Mouse (Mus musculus) CH12.LX (cell line): Measurements from ENCODE around the gene Abca17. TPM values are rescaled to one million over a fixed set of nuclear protein-coding genes. Genes with fewer than 3 reads are reported as not detected.

Experiments
- DNase-seq: peaks from one replicate; pipeline ENCODE4 v3.0.0-alpha.2; 2013; ENCODE audit errors: extremely low read depth
- H3K27ac ChIP-seq: 2 replicates; pipeline ENCODE4 v1.5.1; 2012; ENCODE audit warnings: low read depth, mild to moderate bottlenecking, control low read depth, moderate library complexity; ENCODE audit not compliant: insufficient read depth
- H3K27me3 ChIP-seq: replicated peaks from 2 replicates; pipeline ENCODE3; 2012; ENCODE audit warnings: inconsistent platforms
- H3K36me3 ChIP-seq, 2 experiments: replicated peaks in 1 of 2; 2 replicates each; pipeline versions ENCODE3 to v1.6.1; 2012; ENCODE audit warnings: inconsistent platforms in 1 of 2, low read length in 1 of 2, mild to moderate bottlenecking in 1 of 2, mixed read lengths in 1 of 2, moderate library complexity in 1 of 2; ENCODE audit not compliant: control insufficient read depth in 1 of 2, insufficient read depth in 1 of 2
- H3K4me1 ChIP-seq, 2 experiments: 2 replicates each; pipeline ENCODE4 v1.6.1; 2012; ENCODE audit warnings: inconsistent platforms in 1 of 2, moderate library complexity in 1 of 2; ENCODE audit not compliant: insufficient read depth in 2 of 2, control insufficient read depth in 1 of 2
- H3K4me2 ChIP-seq: 2 replicates; pipeline ENCODE4 v1.6.1; 2012; ENCODE audit warnings: low read depth, mild to moderate bottlenecking, control low read depth; ENCODE audit not compliant: poor library complexity, insufficient read depth, severe bottlenecking
- H3K4me3 ChIP-seq, 3 experiments: fragments of 150-350 bp in 1 of 3; sonication (generic) in 1 of 3; replicated peaks in 1 of 3; 2 replicates each; pipeline versions ENCODE3 to v1.5.1; 2011 to 2012; ENCODE audit warnings: low read depth in 2 of 3, low read length in 2 of 3, mild to moderate bottlenecking in 2 of 3, moderate library complexity in 2 of 3, control low read depth in 1 of 3, improper control_type of control experiment in 1 of 3, inconsistent platforms in 1 of 3, mixed read lengths in 1 of 3; ENCODE audit not compliant: poor library complexity in 1 of 3
- H3K79me2 ChIP-seq: replicated peaks from 2 replicates; pipeline ENCODE4 v1.6.1; 2012; ENCODE audit warnings: mild to moderate bottlenecking, moderate library complexity; ENCODE audit not compliant: control insufficient read depth, poor library complexity, insufficient read depth, severe bottlenecking; ENCODE audit errors: extremely low read depth
- H3K9ac ChIP-seq: 2 replicates; pipeline ENCODE4 v1.6.1; 2012; ENCODE audit warnings: low read depth, mild to moderate bottlenecking, control low read depth, moderate library complexity; ENCODE audit not compliant: insufficient read depth
- H3K9me3 ChIP-seq: replicated peaks from 2 replicates; pipeline ENCODE3; 2012; ENCODE audit warnings: low read length, inconsistent platforms, mixed read lengths
- BHLHE40 ChIP-seq: IDR thresholded peaks from 2 replicates; pipeline ENCODE4 v1.6.1; 2011; ENCODE audit warnings: mild to moderate bottlenecking, low read depth, low read length, improper control_type of control experiment
- CHD1 ChIP-seq: IDR thresholded peaks from 2 replicates; pipeline ENCODE4 v1.6.1; 2012; ENCODE audit warnings: low read depth, low read length, improper control_type of control experiment, inconsistent platforms
- CTCF ChIP-seq, 2 experiments: IDR thresholded peaks in 1 of 2; conservative IDR thresholded peaks in 1 of 2; 2 replicates each; pipeline ENCODE4 v1.5.1; 2011 to 2012; ENCODE audit warnings: low read depth in 2 of 2, low read length in 2 of 2, improper control_type of control experiment in 1 of 2, inconsistent platforms in 1 of 2, mild to moderate bottlenecking in 1 of 2, moderate library complexity in 1 of 2
- E2F4 ChIP-seq: IDR thresholded peaks from 2 replicates; pipeline ENCODE4 v1.6.1; 2011; ENCODE audit warnings: low read depth, low read length, improper control_type of control experiment; ENCODE audit not compliant: insufficient replicate concordance
- ELF1 ChIP-seq: IDR thresholded peaks from 2 replicates; pipeline ENCODE4 v1.6.1; 2014; ENCODE audit warnings: low read depth, mild to moderate bottlenecking, inconsistent platforms, low read length, improper control_type of control experiment
- ETS1 ChIP-seq: conservative IDR thresholded peaks from 2 replicates; pipeline ENCODE4 v1.6.1; 2012; ENCODE audit warnings: low read depth, mild to moderate bottlenecking, inconsistent platforms, low read length, improper control_type of control experiment, moderate library complexity
- GABPA ChIP-seq: IDR thresholded peaks from 2 replicates; pipeline ENCODE4 v1.6.1; 2012; ENCODE audit warnings: low read depth, low read length, improper control_type of control experiment, inconsistent platforms; ENCODE audit not compliant: insufficient replicate concordance
- HCFC1 ChIP-seq: IDR thresholded peaks from 2 replicates; pipeline ENCODE4 v1.6.1; 2012; ENCODE audit warnings: low read depth, mild to moderate bottlenecking, inconsistent platforms, low read length, improper control_type of control experiment
- IRF4 ChIP-seq: IDR thresholded peaks from 2 replicates; pipeline ENCODE4 v1.6.1; 2014; ENCODE audit warnings: low read depth, mild to moderate bottlenecking, inconsistent platforms, low read length, improper control_type of control experiment
- JUN ChIP-seq: IDR thresholded peaks from 2 replicates; pipeline ENCODE4 v1.6.1; 2011; ENCODE audit warnings: low read depth, mild to moderate bottlenecking, low read length, improper control_type of control experiment, moderate library complexity; ENCODE audit not compliant: insufficient read depth
- MAZ ChIP-seq: IDR thresholded peaks from 2 replicates; pipeline ENCODE4 v1.6.1; 2012; ENCODE audit warnings: low read depth, mild to moderate bottlenecking, inconsistent platforms, low read length, improper control_type of control experiment, moderate library complexity
- MEF2A ChIP-seq: IDR thresholded peaks from 2 replicates; pipeline ENCODE4 v1.6.1; 2014; ENCODE audit warnings: low read depth, mild to moderate bottlenecking, inconsistent platforms, low read length, improper control_type of control experiment, borderline replicate concordance
- MXI1 ChIP-seq: IDR thresholded peaks from 2 replicates; pipeline ENCODE4 v1.6.1; 2011; ENCODE audit warnings: mild to moderate bottlenecking, low read depth, low read length, improper control_type of control experiment
- MYC ChIP-seq: IDR thresholded peaks from 2 replicates; pipeline ENCODE4 v1.6.1; 2011; ENCODE audit warnings: low read depth, mild to moderate bottlenecking, improper control_type of control experiment, low read length
- NELFE ChIP-seq: IDR thresholded peaks from 2 replicates; pipeline ENCODE4 v1.6.1; 2011; ENCODE audit warnings: low read depth, low read length, improper control_type of control experiment
- NRF1 ChIP-seq: IDR thresholded peaks from 2 replicates; pipeline ENCODE4 v1.6.1; 2014; ENCODE audit warnings: low read depth, mild to moderate bottlenecking, inconsistent platforms, low read length, improper control_type of control experiment, moderate library complexity
- POLR2A ChIP-seq: IDR thresholded peaks from 2 replicates; pipeline ENCODE4 v1.6.1; 2011; ENCODE audit warnings: low read depth, mild to moderate bottlenecking, improper control_type of control experiment, low read length
- RCOR1 ChIP-seq: conservative IDR thresholded peaks from 2 replicates; pipeline ENCODE4 v1.6.1; 2012; ENCODE audit warnings: low read depth, mild to moderate bottlenecking, inconsistent platforms, low read length, improper control_type of control experiment
- SIN3A ChIP-seq: IDR thresholded peaks from 2 replicates; pipeline ENCODE4 v1.6.1; 2012; ENCODE audit warnings: low read length, improper control_type of control experiment, inconsistent platforms
- SMC3 ChIP-seq: IDR thresholded peaks from 2 replicates; pipeline ENCODE4 v1.6.1; 2011; ENCODE audit warnings: low read depth, low read length, improper control_type of control experiment
- TCF12 ChIP-seq: IDR thresholded peaks from 2 replicates; pipeline ENCODE4 v1.6.1; 2014; ENCODE audit warnings: low read depth, mild to moderate bottlenecking, inconsistent platforms, low read length, improper control_type of control experiment
- USF2 ChIP-seq: conservative IDR thresholded peaks from 2 replicates; pipeline ENCODE4 v1.6.1; 2011; ENCODE audit warnings: low read depth, low read length, improper control_type of control experiment
- ZKSCAN1 ChIP-seq: IDR thresholded peaks from 2 replicates; pipeline ENCODE4 v1.6.1; 2012; ENCODE audit warnings: low read depth, inconsistent platforms, low read length, improper control_type of control experiment, borderline replicate concordance
- ZNF384 ChIP-seq: IDR thresholded peaks from 2 replicates; pipeline ENCODE4 v1.6.1; 2012; ENCODE audit warnings: low read depth, low read length, improper control_type of control experiment, inconsistent platforms
- dilution Hi-C: fragments of 300-500 bp; cut with MboI; formaldehyde crosslinking; loops from 2 replicates; pipeline ENCODE4 v1.14.3; 2020; ENCODE audit warnings: low sequenced_read_pairs; ENCODE audit not compliant: extremely low pct_unique_long_range_greater_than_20kb, extremely low pct_ligation_motif_present
- in situ Hi-C: fragments of 300-500 bp; cut with MboI; formaldehyde crosslinking; loops from 3 replicates; pipeline ENCODE4 v1.14.3; 2019; ENCODE audit warnings: low sequenced_read_pairs, low pct_ligation_motif_present, low pct_unique_long_range_greater_than_20kb, mixed read lengths
- polyA plus RNA-seq: library from polyadenylated mRNA; unstranded; fragments of >175 nt; gene quantifications from 2 replicates; pipeline ENCODE4 v1.2.1, GENCODE M21; 2012; ENCODE audit warnings: low read depth; ENCODE audit not compliant: insufficient read length
- total RNA-seq, 2 experiments: library from RNA; depleted of rRNA; stranded (reverse); fragments of 300-350 nt in 1 of 2; fragments of >200 nt in 1 of 2; gene quantifications; 2 replicates each; pipeline ENCODE4 v1.2.3; 2012 to 2014

The Abca17 gene
- total and polyA plus RNA-seq, 3 experiments: not detected

- H3K4me2 ChIP-seq: no peak overlapping the region
- dilution Hi-C loops: no loop called here
- no peaks in the 10 kb centered on the region for H3K9me3 ChIP-seq
- no peak for DNase-seq
- TF ChIP-seq ZKSCAN1 (no peak), SMC3 (no peak), JUN (no peak), GABPA (no peak), RCOR1 (no peak), MYC (no peak), ZNF384 (no peak), IRF4 (no peak), POLR2A (no peak), NELFE (no peak), CTCF (conservative IDR thresholded peaks at IDR 0.05 in 1 of 2, IDR thresholded peaks at IDR 0.05 in 1 of 2; ENCODE audit: low read depth in 2 of 2, low read length in 2 of 2) (no peak), MAZ (no peak), NRF1 (no peak), CHD1 (no peak), HCFC1 (no peak), SIN3A (no peak), BHLHE40 (no peak)
- H3K27ac ChIP-seq: no peak overlapping the region
- H3K79me2 ChIP-seq: no peaks in the 10 kb centered on the region
- H3K4me3 ChIP-seq: no peak overlapping the region
- H3K36me3 ChIP-seq: no peaks in the 10 kb centered on the region
- H3K9ac ChIP-seq: no peak overlapping the region
- in situ Hi-C loops: no loop called here
- H3K27me3 ChIP-seq: no peaks in the 10 kb centered on the region
- H3K4me1 ChIP-seq: no peaks in the 10 kb centered on the region
These were observed 50.2 kb downstream of the Abca17 start for GRCm38 (mm10) chr17:24300651-24301050.

GRCm38 (mm10) chr17:24289338-24289737 lies 61.5 kb downstream of the Abca17 start:
- H3K4me3 ChIP-seq: no peak overlapping the region
- TF ChIP-seq TCF12 (no peak), E2F4 (no peak), ETS1 (no peak), MXI1 (no peak), NRF1 (no peak), MYC (no peak), BHLHE40 (no peak), ELF1 (no peak), GABPA (no peak), USF2 (no peak), MEF2A (no peak), SIN3A (no peak), CTCF (conservative IDR thresholded peaks at IDR 0.05 in 1 of 2, IDR thresholded peaks at IDR 0.05 in 1 of 2; ENCODE audit: low read depth in 2 of 2, low read length in 2 of 2) (no peak)
- TF ChIP-seq, all 38 proteins: peak for 0
- in situ Hi-C loops: no loop called here
- Histone ChIP-seq H3K9me3 (no peaks in the 10 kb centered on the region), H3K79me2 (no peaks in the 10 kb centered on the region), H3K36me3 (no peaks in the 10 kb centered on the region), H3K27me3 (no peaks in the 10 kb centered on the region), H3K4me1 (peaks cover 0 to 18% of the 10 kb centered on the region in 2 experiments; a peak in 3 of 4 replicates), H3K9ac (no peak overlapping the region), H3K4me2 (no peak overlapping the region), H3K27ac (no peak overlapping the region)
- dilution Hi-C loops: no loop called here
- DNase-seq: no peak
